Mouse (Mus musculus) hindbrain, embryonic 15.5 days (tissue): ENCODE data around the gene Otud7b. TPM values are rescaled to one million over a fixed set of nuclear protein-coding genes. Genes with fewer than 3 reads are reported as not detected.
"Not testable (repeated sequence)": the region's sequence is repeated elsewhere in the genome, so short reads cannot be mapped to it uniquely, and the experiment has no call there.

Experiments used
- ATAC-seq: fragments of 200-750 bp; cut with Nextera tagmentation; 2 replicates; pipeline ENCODE4 v1.8.0; 2017; ENCODE audit warnings: low read depth, moderate number of reproducible peaks, moderate TSS enrichment; ENCODE audit not compliant: low FRiP score
- H3K27ac ChIP-seq: fragments of 300-500 bp; sonication (generic); replicated peaks from 2 replicates; pipeline ENCODE4 v1.5.1; 2015; ENCODE audit warnings: mild to moderate bottlenecking, inconsistent platforms
- H3K27me3 ChIP-seq: fragments of 300-500 bp; sonication (generic); 2 replicates; pipeline ENCODE4 v1.6.1; 2015; ENCODE audit warnings: control low read depth, inconsistent platforms
- H3K36me3 ChIP-seq: fragments of 300-500 bp; sonication (generic); 2 replicates; pipeline ENCODE4 v1.6.1; 2015; ENCODE audit warnings: control low read depth, inconsistent platforms
- H3K4me1 ChIP-seq: fragments of 300-500 bp; sonication (generic); replicated peaks from 2 replicates; pipeline ENCODE4 v1.6.1; 2015; ENCODE audit warnings: control low read depth, inconsistent platforms
- H3K4me2 ChIP-seq: fragments of 300-500 bp; sonication (generic); 2 replicates; pipeline ENCODE4 v1.6.1; 2015; ENCODE audit warnings: moderate library complexity, mild to moderate bottlenecking, inconsistent platforms
- H3K4me3 ChIP-seq: fragments of 300-500 bp; sonication (generic); 2 replicates; pipeline ENCODE4 v1.5.1; 2015; ENCODE audit warnings: mild to moderate bottlenecking, inconsistent platforms
- H3K9ac ChIP-seq: fragments of 300-500 bp; sonication (generic); 2 replicates; pipeline ENCODE4 v1.6.1; 2015; ENCODE audit warnings: inconsistent platforms
- H3K9me3 ChIP-seq: fragments of 300-500 bp; sonication (generic); 2 replicates; pipeline ENCODE4 v1.6.1; 2016; ENCODE audit warnings: control low read depth, inconsistent platforms
- WGBS: fragments of 180-500 bp; shearing (Covaris S2); methylation state at CpG from one replicate; pipeline ENCODE4 v1.1.7; 2015; 5-methylcytosine and 5-hydroxymethylcytosine counted together
- polyA plus RNA-seq: library from polyadenylated mRNA; unstranded; fragments of >200 nt; fragmentation: Nextera tagmentation; extraction: Ambion mirVana; gene quantifications from 2 replicates; pipeline ENCODE4 v1.2.1, GENCODE M21; 2015

The Otud7b gene
- polyA plus RNA-seq, 1 experiment from 2014 or later, result 8.6 TPM

DNA sequence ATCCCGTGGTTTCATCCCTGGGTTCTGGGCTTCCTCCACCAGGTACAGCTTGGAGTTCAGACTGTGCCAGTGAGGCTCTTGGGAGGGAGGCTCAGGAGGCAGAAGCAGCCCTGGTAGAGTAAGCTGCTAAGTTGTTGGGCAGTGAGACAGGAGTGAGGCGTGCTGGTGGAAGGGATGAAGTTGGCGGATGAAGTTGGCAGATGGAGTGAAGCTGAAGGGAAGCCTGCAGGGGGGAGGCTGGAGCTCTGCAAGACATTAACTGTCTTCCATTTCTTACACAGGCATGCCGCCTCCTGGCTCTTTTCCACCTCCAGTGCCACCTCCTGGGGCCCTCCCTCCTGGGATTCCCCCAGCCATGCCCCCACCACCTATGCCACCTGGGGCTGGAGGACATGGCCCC, 69.7 kb downstream of the Otud7b start:
- H3K4me3 ChIP-seq, ATAC-seq, H3K9me3 ChIP-seq, H3K9ac ChIP-seq, H3K27ac ChIP-seq, H3K27me3 ChIP-seq, H3K4me2 ChIP-seq: not testable (repeated sequence)
- WGBS, result 86% methylated on average over 4 of the region's 4 CpGs
- H3K36me3 ChIP-seq, result peaks cover 37% of the 10 kb centered on the region
- peaks cover 39% of the 10 kb centered on the region for H3K4me1 ChIP-seq

- no peak for ATAC-seq
- H3K27me3 ChIP-seq, result no peaks in the 10 kb centered on the region
- H3K27ac ChIP-seq, result no peak overlapping the region
- no peak overlapping the region for H3K9ac ChIP-seq
- peaks cover 37% of the 10 kb centered on the region for H3K36me3 ChIP-seq
- no peak overlapping the region for H3K4me3 ChIP-seq
- H3K9me3 ChIP-seq, result no peaks in the 10 kb centered on the region
- WGBS, result 96% methylated on average over 6 of the region's 6 CpGs
- peaks cover 39% of the 10 kb centered on the region for H3K4me1 ChIP-seq
- H3K4me2 ChIP-seq, result no peak overlapping the region
Measured at GRCm38 (mm10) chr3:96175251-96175650, 70.9 kb downstream of the Otud7b start.

GRCm38 (mm10) chr3:96178427-96178826, 74.1 kb downstream of the Otud7b start:
- Histone ChIP-seq H3K36me3 (peaks cover 37% of the 10 kb centered on the region), H3K4me3 (no peak overlapping the region), H3K9me3 (no peaks in the 10 kb centered on the region), H3K27me3 (no peaks in the 10 kb centered on the region), H3K4me2 (no peak overlapping the region), H3K27ac (no peak overlapping the region), H3K9ac (no peak overlapping the region), H3K4me1 (peaks cover 44% of the 10 kb centered on the region)
- ATAC-seq, result no peak
- 95% methylated on average over 4 of the region's 4 CpGs for WGBS

GRCm38 (mm10) chr3:96178902-96179301, 74.6 kb downstream of the Otud7b start:
- H3K4me3 ChIP-seq, result no peak overlapping the region
- H3K9me3 ChIP-seq, result no peaks in the 10 kb centered on the region
- H3K36me3 ChIP-seq, result peaks cover 37% of the 10 kb centered on the region
- no peak for ATAC-seq
- no peak overlapping the region for H3K27ac ChIP-seq
- H3K4me1 ChIP-seq, result peaks cover 41% of the 10 kb centered on the region
- H3K27me3 ChIP-seq, result no peaks in the 10 kb centered on the region
- no peak overlapping the region for H3K9ac ChIP-seq
- 87% methylated on average over 2 of the region's 2 CpGs for WGBS
- no peak overlapping the region for H3K4me2 ChIP-seq

- Histone ChIP-seq H3K36me3 (peaks cover 34% of the 10 kb centered on the region), H3K4me1 (peaks cover 34% of the 10 kb centered on the region), H3K27ac (no peak overlapping the region), H3K9me3 (no peaks in the 10 kb centered on the region), H3K4me3 (no peak overlapping the region), H3K4me2 (no peak overlapping the region), H3K27me3 (no peaks in the 10 kb centered on the region), H3K9ac (no peak overlapping the region)
- WGBS, result 59% methylated on average over 4 of the region's 4 CpGs
- no peak for ATAC-seq
Measured at GRCm38 (mm10) chr3:96179531-96179930, 75.2 kb downstream of the Otud7b start.

DNA sequence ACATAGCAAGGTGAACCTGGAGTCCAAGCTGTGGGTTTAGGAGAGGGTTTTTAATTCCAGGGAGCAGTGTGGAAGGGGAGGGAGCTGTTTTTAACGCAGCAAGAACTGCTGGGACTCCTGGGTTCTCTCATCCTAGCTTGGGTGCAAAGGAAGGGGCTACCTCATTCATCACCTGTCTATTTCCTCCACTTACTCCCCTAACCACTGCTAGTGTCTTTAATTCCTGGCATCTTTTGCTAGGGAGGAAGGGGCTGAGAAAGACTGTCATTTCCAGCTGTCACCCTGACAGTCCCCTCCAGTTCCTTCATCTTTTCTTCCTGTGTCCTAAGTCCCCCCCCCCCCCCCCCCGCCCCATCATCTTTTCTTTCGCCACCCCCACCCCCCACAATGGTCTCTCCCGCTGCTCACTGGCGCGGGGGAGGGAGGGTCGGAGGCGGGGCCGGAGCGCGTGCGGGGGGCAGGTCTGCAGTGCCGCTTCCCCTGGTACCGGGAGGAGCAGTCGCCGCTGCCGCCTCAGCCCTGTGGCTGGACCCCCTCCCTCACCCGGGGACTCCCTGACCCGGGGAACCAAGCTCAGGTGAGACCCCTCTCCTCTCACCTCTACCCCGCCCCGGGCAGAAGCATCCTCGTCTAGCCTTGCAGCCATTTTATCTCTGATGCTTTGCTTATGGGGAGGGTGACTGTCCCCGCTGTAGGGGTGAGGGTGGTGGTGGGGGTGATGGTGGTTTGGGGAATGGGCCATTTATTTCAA, 76.6 kb downstream of the Otud7b start, which contains the start of gene Sv2a:
Gene Sv2a (plus strand): TSS at position 425 of the 751 bp plus-strand sequence.
- H3K4me3 ChIP-seq, result peak within 1 kb of the TSS; percentile 83
- H3K27me3 ChIP-seq, result no peaks in the 10 kb centered on the region
- no peaks in the 10 kb centered on the region for H3K9me3 ChIP-seq
- WGBS, result under 1% methylated on average over 14 of the region's 23 CpGs
- peak within 1 kb of the TSS; percentile 60 for H3K4me2 ChIP-seq
- H3K27ac ChIP-seq, result peak within 1 kb of the TSS; percentile 95
- ATAC-seq, result peak; percentile 74
- peaks cover 38% of the 10 kb centered on the region for H3K4me1 ChIP-seq
- peaks cover 35% of the 10 kb centered on the region for H3K36me3 ChIP-seq
- H3K9ac ChIP-seq, result peak within 1 kb of the TSS; percentile 85

DNA sequence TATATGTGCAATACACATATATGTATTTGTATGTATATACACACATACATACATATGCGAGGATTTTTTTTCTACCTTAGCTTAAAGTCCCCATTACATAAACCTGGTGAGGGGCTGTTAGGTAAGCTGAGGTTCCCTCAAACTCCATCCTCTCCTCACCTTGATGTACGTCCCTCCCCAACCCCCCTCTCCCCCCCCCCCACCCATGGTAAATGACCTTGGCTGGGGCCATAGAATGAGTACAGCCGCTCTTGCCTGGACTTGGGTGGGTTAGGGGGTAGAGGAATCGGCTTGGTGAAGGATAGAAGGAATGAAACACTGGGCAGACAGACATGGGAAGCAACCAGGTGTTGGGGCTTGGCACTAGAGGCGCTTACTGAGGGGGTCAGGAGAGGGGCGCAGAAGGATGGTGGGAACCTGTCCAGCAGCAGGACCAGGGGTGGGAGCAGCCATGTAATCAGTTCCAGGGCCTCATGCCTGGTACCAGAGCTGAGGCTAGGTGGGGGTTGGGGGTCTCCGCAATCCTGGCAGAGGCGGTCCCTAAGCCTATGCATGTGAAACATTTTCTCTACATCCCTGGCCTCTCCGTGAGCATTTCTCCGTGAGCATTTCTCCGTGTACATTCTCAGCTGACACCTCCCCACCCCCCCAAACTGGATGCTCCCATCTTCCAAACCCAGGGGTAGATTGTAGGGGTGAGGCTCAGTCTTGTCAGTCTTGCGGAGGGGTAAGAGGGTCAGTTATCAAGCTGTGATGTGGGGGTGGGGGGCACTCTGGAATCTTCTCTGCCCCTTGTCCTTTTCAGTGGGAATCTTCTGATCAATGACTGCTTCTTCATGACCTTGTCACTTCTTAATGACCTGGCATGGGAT, 77.4 kb downstream of the Otud7b start:
- Histone ChIP-seq H3K9ac (peak overlapping the region; percentile 85), H3K36me3 (peaks cover 27% of the 10 kb centered on the region), H3K27me3 (no peaks in the 10 kb centered on the region), H3K4me3 (peak overlapping the region; percentile 83), H3K9me3 (no peaks in the 10 kb centered on the region), H3K4me1 (peaks cover 38% of the 10 kb centered on the region), H3K27ac (peak overlapping the region; percentile 95), H3K4me2 (peak overlapping the region; percentile 60)
- peak; percentile 74 for ATAC-seq
- WGBS, result 21% methylated on average over 12 of the region's 12 CpGs

DNA sequence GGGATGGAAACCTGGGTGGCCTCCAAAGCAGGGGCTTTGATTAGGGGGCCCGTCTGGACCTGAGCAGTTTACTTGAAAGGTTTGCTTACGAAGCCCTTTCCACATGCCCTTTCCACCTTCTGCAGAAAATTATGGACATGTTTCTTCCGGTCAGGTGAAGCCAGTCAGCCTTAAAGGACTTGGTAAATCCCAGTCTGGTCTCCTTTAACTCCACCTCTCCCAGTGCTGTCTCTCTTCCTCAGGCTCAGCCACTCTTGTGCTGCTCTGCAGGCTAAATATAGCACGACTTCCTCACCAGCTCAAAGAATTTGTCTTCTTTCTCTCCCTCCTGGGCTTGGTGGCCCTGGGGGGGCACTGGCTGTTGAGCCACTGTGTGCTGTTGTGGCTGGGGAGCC, 78.1 kb downstream of the Otud7b start:
- Histone ChIP-seq H3K9ac (peak overlapping the region; percentile 85), H3K9me3 (no peaks in the 10 kb centered on the region), H3K4me1 (peaks cover 38% of the 10 kb centered on the region), H3K27ac (peak overlapping the region; percentile 95), H3K36me3 (peaks cover 24% of the 10 kb centered on the region), H3K27me3 (no peaks in the 10 kb centered on the region), H3K4me2 (peak overlapping the region; percentile 60), H3K4me3 (peak overlapping the region; percentile 83)
- 39% methylated on average over 4 of the region's 4 CpGs for WGBS
- ATAC-seq, result no peak

- Histone ChIP-seq H3K4me3 (no peak overlapping the region), H3K27ac (no peak overlapping the region), H3K4me2 (no peak overlapping the region), H3K4me1 (peaks cover 12% of the 10 kb centered on the region), H3K27me3 (no peaks in the 10 kb centered on the region), H3K9me3 (no peaks in the 10 kb centered on the region), H3K36me3 (peaks cover 62% of the 10 kb centered on the region), H3K9ac (no peak overlapping the region)
- ATAC-seq, result no peak
- 67% methylated on average over 12 of the region's 12 CpGs for WGBS
Measured at GRCm38 (mm10) chr3:96192977-96193376, 88.7 kb downstream of the Otud7b start.

- H3K27me3 ChIP-seq, result peaks cover 3% of the 10 kb centered on the region; the same call in 1 of the 2 replicates
Measured at GRCm38 (mm10) chr3:96194966-96195365, 90.6 kb downstream of the Otud7b start.

DNA sequence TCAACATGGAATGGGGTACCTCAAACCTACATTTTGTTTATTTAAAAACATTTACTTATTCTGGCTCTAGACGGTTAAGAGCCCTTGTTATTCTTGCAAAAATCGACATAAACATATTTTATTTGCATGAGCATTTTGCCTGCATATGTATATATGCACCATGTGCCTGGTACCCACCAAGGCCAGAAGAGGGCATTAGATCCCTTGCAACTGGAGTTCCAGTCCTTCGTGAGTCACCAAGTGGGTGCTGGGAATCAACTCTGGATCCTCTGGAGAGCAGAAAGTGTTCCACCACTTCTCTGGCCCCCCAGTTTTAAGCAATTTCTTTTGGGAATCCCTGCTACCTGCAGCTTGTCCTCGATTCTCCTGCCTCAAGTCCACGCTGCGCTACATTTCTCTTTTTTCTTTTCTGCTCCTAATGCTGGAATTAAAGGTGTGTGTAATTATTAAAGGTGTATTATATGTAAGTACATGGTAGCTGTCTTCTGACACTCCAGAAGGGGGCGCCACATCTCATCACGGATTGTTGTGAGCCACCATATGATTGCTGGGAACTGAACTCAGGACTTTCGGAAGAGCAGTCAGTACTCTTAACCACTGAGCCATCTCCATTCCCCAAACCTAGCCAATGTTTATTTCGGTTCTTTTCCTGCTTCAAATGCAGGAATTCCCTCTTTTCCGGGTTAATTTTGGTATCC, 91.4 kb downstream of the Otud7b start:
- WGBS, result 94% methylated on average over 11 of the region's 11 CpGs
- Histone ChIP-seq H3K36me3 (peaks cover 40% of the 10 kb centered on the region), H3K27me3 (peaks cover 3% of the 10 kb centered on the region; the same call in 1 of the 2 replicates), H3K27ac (peak overlapping the region; percentile 95; the same call in 1 of the 2 replicates), H3K9ac (peak overlapping the region; percentile 83; the same call in 1 of the 2 replicates), H3K9me3 (no peaks in the 10 kb centered on the region), H3K4me3 (no peak overlapping the region), H3K4me1 (peaks cover 16% of the 10 kb centered on the region), H3K4me2 (peak overlapping the region; percentile 96)
- no peak for ATAC-seq

More at GRCm38 (mm10) chr3:96194966-96195365, 90.6 kb downstream of the Otud7b start:
- Histone ChIP-seq H3K9ac (no peak overlapping the region), H3K4me1 (peaks cover 16% of the 10 kb centered on the region), H3K4me3 (no peak overlapping the region), H3K27ac (no peak overlapping the region), H3K36me3 (peaks cover 48% of the 10 kb centered on the region), H3K4me2 (no peak overlapping the region), H3K9me3 (no peaks in the 10 kb centered on the region)
- ATAC-seq, result no peak
- 89% methylated on average over 10 of the region's 10 CpGs for WGBS
